Mouse (Mus musculus) gonadal fat pad, adult 2 months (tissue): ENCODE data around the gene Retreg3. TPM values are rescaled to one million over a fixed set of nuclear protein-coding genes. Genes with fewer than 3 reads are reported as not detected.

Source experiments
- DNase-seq: peaks from one replicate; pipeline ENCODE4 v3.0.0-alpha.2; 2012; ENCODE audit warnings: low read depth
- polyA plus RNA-seq: library from polyadenylated mRNA; depleted of rRNA; stranded (reverse); fragments of >200 nt; gene quantifications from 2 replicates; pipeline ENCODE4 v1.2.3, GENCODE M21; 2012

The Retreg3 gene
- polyA plus RNA-seq, 1 experiment, result 66.7 TPM

GRCm38 (mm10) chr11:101078121-101078520, 41.6 kb downstream of the Retreg3 start, which contains the start of gene Hsd17b1:
Gene Hsd17b1, plus strand, starts transcription at chr11:101078411.
- no peak for DNase-seq

GRCm38 (mm10) chr11:101071810-101072428, 47.8 kb downstream of the Retreg3 start:
- DNase-seq, result no peak

- no peak for DNase-seq
Observed at GRCm38 (mm10) chr11:101070987-101071386, 48.7 kb downstream of the Retreg3 start.

GRCm38 (mm10) chr11:101070189-101070527, 49.5 kb downstream of the Retreg3 start:
- no peak for DNase-seq

GRCm38 (mm10) chr11:101069391-101070188, 50.1 kb downstream of the Retreg3 start, which contains the start of gene Naglu:
Gene Naglu, plus strand, starts transcription at chr11:101070012.
- no peak for DNase-seq

- no peak for DNase-seq
Observed at GRCm38 (mm10) chr11:101066549-101067412, 52.9 kb downstream of the Retreg3 start.

GRCm38 (mm10) chr11:101065002-101065401, 54.7 kb downstream of the Retreg3 start:
- no peak for DNase-seq

GRCm38 (mm10) chr11:101064462-101064861, 55.2 kb downstream of the Retreg3 start:
- no peak for DNase-seq

GRCm38 (mm10) chr11:101063676-101064327, 55.9 kb downstream of the Retreg3 start:
- DNase-seq, result no peak

GRCm38 (mm10) chr11:101062971-101063675, 56.6 kb downstream of the Retreg3 start:
- no peak for DNase-seq

GRCm38 (mm10) chr11:101062165-101062884, 57.4 kb downstream of the Retreg3 start:
- no peak for DNase-seq

GRCm38 (mm10) chr11:101061049-101061448, 58.6 kb downstream of the Retreg3 start:
- no peak for DNase-seq

- DNase-seq, result no peak
Observed at GRCm38 (mm10) chr11:101060126-101060525, 59.6 kb downstream of the Retreg3 start.

- no peak for DNase-seq
Observed at GRCm38 (mm10) chr11:101059473-101059872, 60.2 kb downstream of the Retreg3 start.

GRCm38 (mm10) chr11:101058726-101059125, 61.0 kb downstream of the Retreg3 start:
- no peak for DNase-seq

- no peak for DNase-seq
Observed at GRCm38 (mm10) chr11:101057860-101058259, 61.8 kb downstream of the Retreg3 start.

GRCm38 (mm10) chr11:101056885-101057284, 62.8 kb downstream of the Retreg3 start:
- DNase-seq, result no peak

GRCm38 (mm10) chr11:101055418-101055817, 64.3 kb downstream of the Retreg3 start:
- DNase-seq, result no peak

GRCm38 (mm10) chr11:101053974-101054373, 65.7 kb downstream of the Retreg3 start:
- no peak for DNase-seq

- DNase-seq, result no peak
Observed at GRCm38 (mm10) chr11:101052751-101053473, 66.8 kb downstream of the Retreg3 start.
